Mouse (Mus musculus) intestine, embryonic 14.5 days (tissue): Measurements from ENCODE around the gene Ccdc7a. TPM values are rescaled to one million over a fixed set of nuclear protein-coding genes. Genes with fewer than 3 reads are reported as not detected.
"Not testable (repeated sequence)": the region's sequence is repeated elsewhere in the genome, so short reads cannot be mapped to it uniquely, and the experiment has no call there.

Experiments used
- ATAC-seq: fragments of 200-750 bp; cut with Nextera tagmentation; replicated peaks from 2 replicates; pipeline ENCODE4 v1.8.0; 2017; ENCODE audit warnings: low read depth, moderate number of reproducible peaks, moderate TSS enrichment, moderate library complexity; ENCODE audit not compliant: low FRiP score, low TSS enrichment
- DNase-seq: peaks from one replicate; pipeline ENCODE4 v3.0.0-alpha.2; 2018; ENCODE audit warnings: low spot score
- H3K27ac ChIP-seq: fragments of 300-500 bp; sonication (generic); 2 replicates; pipeline ENCODE4 v1.5.1; 2014; ENCODE audit warnings: low read depth, mild to moderate bottlenecking, control low read depth
- H3K27me3 ChIP-seq: fragments of 300-500 bp; sonication (generic); replicated peaks from 2 replicates; pipeline ENCODE4 v1.6.1; 2014; ENCODE audit warnings: low read length, control low read depth; ENCODE audit not compliant: control insufficient read depth, insufficient read depth
- H3K36me3 ChIP-seq: fragments of 300-500 bp; sonication (generic); 2 replicates; pipeline ENCODE4 v1.6.1; 2014; ENCODE audit warnings: low read length, control low read depth; ENCODE audit not compliant: control insufficient read depth, insufficient read depth
- H3K4me1 ChIP-seq: fragments of 300-500 bp; sonication (generic); replicated peaks from 2 replicates; pipeline ENCODE4 v1.6.1; 2014; ENCODE audit warnings: low read length, control low read depth, mixed read lengths; ENCODE audit not compliant: control insufficient read depth, insufficient read depth
- H3K4me2 ChIP-seq: fragments of 300-500 bp; sonication (generic); 2 replicates; pipeline ENCODE4 v1.6.1; 2014; ENCODE audit warnings: low read length
- H3K4me3 ChIP-seq: fragments of 300-500 bp; sonication (generic); 2 replicates; pipeline ENCODE4 v1.5.1; 2014; ENCODE audit warnings: low read depth, low read length, control low read depth, mixed read lengths
- H3K9ac ChIP-seq: fragments of 300-500 bp; sonication (generic); 2 replicates; pipeline ENCODE4 v1.6.1; 2014; ENCODE audit warnings: mild to moderate bottlenecking, low read length
- H3K9me3 ChIP-seq: fragments of 300-500 bp; sonication (generic); 2 replicates; pipeline ENCODE4 v1.6.1; 2016; ENCODE audit warnings: low read length, control low read depth; ENCODE audit not compliant: control insufficient read depth
- whole genome bisulfite sequencing: fragments of 180-500 bp; shearing (Covaris S2); extraction: QIAGEN DNeasy Blood & Tissue Kit; methylation state at CpG from one replicate; pipeline ENCODE4 v1.1.7; 2014; 5-methylcytosine and 5-hydroxymethylcytosine counted together
- polyA plus RNA-seq: library from polyadenylated mRNA; unstranded; fragments of >200 nt; fragmentation: Nextera tagmentation; extraction: Ambion mirVana; gene quantifications from 2 replicates; pipeline ENCODE4 v1.2.1, GENCODE M21; 2014

Gene Ccdc7a
- 0.22 and 0.27 TPM in 2 replicates for polyA plus RNA-seq

DNA sequence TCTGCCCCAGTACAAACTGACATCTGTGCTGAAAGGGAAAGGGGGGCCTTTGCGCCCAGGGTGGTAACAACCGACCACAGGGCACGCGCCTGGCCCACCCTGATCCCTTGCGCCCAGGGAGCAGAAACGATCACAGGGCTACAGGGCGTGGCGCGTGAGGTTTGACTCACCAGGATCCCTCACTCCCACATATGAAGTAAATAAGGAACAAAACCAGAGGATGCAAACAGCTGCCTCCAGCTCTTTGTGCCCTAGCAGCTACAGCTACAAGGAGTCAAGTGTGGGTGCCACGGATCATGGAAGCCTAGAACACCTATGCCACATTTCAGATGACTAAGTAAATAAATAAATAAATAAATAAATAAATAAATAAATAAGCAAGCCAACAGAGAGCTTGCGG, at the start of gene Ccdc7a:
Ccdc7a (minus strand) TSS at position 101 of the 400 bp plus-strand sequence.
- not testable (repeated sequence) for H3K27me3 ChIP-seq, H3K9ac ChIP-seq, H3K4me2 ChIP-seq, ATAC-seq, H3K4me1 ChIP-seq, H3K9me3 ChIP-seq, H3K27ac ChIP-seq, DNase-seq, H3K4me3 ChIP-seq, H3K36me3 ChIP-seq
- 85% methylated on average over 2 of the region's 11 CpGs for WGBS

DNA sequence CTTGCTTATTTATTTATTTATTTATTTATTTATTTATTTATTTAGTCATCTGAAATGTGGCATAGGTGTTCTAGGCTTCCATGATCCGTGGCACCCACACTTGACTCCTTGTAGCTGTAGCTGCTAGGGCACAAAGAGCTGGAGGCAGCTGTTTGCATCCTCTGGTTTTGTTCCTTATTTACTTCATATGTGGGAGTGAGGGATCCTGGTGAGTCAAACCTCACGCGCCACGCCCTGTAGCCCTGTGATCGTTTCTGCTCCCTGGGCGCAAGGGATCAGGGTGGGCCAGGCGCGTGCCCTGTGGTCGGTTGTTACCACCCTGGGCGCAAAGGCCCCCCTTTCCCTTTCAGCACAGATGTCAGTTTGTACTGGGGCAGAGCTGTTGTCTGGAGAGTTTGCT, 1.5 kb upstream of the Ccdc7a start, which contains the start of gene Ccdc7b:
Ccdc7b (plus strand) TSS at position 301 of the 400 bp plus-strand sequence.
- ATAC-seq: not testable (repeated sequence)
- 100% methylated on average over 1 of the region's 10 CpGs for WGBS

DNA sequence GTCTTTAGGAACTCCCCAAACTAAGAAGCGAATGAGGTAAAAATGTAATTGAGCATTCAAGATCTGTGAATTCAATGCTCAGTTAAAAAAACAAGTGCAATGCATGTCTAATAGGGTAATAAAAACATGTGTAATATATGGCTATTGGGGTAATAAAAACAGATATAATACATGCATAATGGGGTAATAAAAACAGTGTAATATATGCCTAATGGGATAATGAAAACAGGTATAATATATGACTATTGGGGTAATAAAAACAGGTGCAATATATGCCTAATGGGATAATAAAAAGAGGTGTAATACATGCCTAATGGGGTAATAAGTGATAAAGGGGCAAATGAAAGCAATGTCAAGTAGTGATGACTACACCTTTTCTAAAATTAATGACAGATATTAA, 73.9 kb downstream of the Ccdc7a start:
- H3K9me3 ChIP-seq: no peaks in the 10 kb centered on the region
- H3K4me2 ChIP-seq: no peak overlapping the region
- 70% methylated on average over 1 of the region's 1 CpGs for WGBS
- DNase-seq (no peak), ATAC-seq (no peak)
- H3K4me3 ChIP-seq: no peak overlapping the region
- H3K9ac ChIP-seq: no peak overlapping the region
- no peaks in the 10 kb centered on the region for H3K4me1 ChIP-seq
- H3K27ac ChIP-seq: no peak overlapping the region
- no peaks in the 10 kb centered on the region for H3K36me3 ChIP-seq
- H3K27me3 ChIP-seq: no peaks in the 10 kb centered on the region

More for the DNA sequence above, 1.5 kb upstream of the Ccdc7a start, which contains the start of gene Ccdc7b:
- H3K4me2 ChIP-seq, DNase-seq, H3K4me1 ChIP-seq, H3K9ac ChIP-seq, H3K9me3 ChIP-seq, H3K4me3 ChIP-seq, H3K36me3 ChIP-seq, H3K27ac ChIP-seq, H3K27me3 ChIP-seq: not testable (repeated sequence)

DNA sequence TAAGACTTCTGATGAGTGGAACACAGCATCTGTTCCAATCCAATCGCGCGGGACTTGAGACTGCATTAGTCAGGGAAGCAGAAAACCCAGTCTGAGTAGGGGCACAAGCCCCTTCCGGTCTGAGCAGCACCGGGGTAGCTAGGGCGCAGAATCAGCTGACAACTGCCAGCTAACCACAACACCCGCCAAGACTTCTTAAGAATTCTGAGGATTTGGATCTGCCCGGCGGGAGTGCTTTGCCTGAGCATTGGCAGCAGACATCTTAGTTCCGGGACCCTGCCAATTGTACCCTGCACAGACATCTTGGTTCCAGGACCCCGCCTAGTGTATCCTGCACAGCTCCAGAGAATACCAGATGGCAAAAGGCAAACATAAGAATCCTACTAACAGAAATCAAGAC, 116.4 kb downstream of the Ccdc7a start:
- WGBS: 83% methylated on average over 11 of the region's 11 CpGs
- not testable (repeated sequence) for ATAC-seq, DNase-seq, H3K4me1 ChIP-seq, H3K9ac ChIP-seq, H3K27me3 ChIP-seq, H3K4me2 ChIP-seq, H3K4me3 ChIP-seq, H3K36me3 ChIP-seq, H3K27ac ChIP-seq, H3K9me3 ChIP-seq

DNA sequence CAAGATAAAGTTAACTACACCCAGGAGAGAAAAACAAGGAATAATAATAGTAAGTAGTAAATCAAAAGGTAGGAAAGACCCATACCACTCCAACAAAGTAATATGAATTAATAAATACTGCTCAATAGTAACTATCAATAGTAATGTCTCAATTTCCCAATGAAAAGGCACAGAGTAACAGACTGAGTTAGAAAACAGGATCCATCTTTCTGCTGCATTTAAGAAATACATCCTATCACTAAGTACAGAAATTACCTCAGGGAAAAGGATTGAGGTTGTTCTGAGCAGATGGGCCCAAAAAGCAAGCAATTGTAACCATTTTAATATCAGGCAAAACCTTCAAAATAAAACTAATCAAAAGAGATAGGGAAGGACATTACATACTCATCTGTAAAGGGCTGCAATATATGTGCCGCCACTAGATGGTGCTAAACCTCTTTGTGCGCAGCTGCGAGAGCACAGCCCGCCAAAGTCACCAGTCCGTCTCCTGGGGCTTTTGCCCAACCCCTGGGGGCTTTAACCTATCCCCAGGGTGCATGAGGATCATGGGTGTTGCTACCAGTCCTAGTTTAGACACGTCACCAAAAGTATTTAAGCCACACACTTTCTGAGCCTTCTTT, 124.2 kb downstream of the Ccdc7a start:
- H3K36me3 ChIP-seq, DNase-seq, H3K9me3 ChIP-seq, H3K27me3 ChIP-seq, H3K4me1 ChIP-seq, H3K9ac ChIP-seq, H3K27ac ChIP-seq, H3K4me3 ChIP-seq: not testable (repeated sequence)
- peak overlapping the region; percentile 38 for H3K4me2 ChIP-seq
- peak; percentile 71 for ATAC-seq
- under 1% methylated on average over 6 of the region's 6 CpGs for WGBS

DNA sequence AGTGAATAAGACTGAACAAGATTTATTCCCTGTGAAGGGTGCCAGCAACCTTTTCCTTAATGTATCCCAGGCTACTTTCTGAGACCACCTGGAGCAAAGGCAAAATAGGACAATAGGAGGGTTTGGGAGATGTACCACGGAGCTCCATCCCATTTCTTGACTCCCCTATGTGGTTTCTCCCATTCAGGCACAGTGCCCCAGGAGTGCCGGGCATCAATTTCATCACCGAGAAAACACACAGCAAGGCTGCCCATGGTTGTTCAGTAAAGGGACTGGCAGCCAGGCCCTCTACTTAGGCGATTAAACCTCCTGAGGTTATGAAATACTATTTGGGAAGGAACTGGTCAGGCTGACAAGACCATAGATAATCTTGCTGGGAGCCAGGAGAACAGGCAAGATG, 131.9 kb downstream of the Ccdc7a start:
- no peak for DNase-seq

DNA sequence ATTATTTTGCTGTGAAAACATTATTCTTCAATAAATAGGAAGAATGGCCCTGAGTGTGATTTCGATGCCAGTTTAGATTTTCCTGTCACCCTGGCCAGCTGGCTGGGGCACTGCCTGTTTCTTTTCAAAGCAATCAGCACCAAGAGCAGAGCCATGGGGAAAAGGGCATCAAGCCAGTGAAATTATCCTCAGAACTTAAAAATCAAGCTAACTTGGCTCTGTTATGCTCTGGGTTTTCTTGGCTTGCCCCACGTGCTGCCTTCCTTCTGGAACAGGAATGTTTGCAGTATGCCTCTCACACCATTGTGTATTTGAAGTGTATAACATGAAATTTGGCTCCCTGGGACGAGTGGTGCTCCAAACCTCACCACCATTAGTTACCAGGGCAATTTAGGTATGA, 182.6 kb downstream of the Ccdc7a start:
- no peaks in the 10 kb centered on the region for H3K27me3 ChIP-seq
- no peaks in the 10 kb centered on the region for H3K9me3 ChIP-seq
- no peaks in the 10 kb centered on the region for H3K36me3 ChIP-seq
- DNase-seq (no peak), ATAC-seq (no peak)
- H3K4me3 ChIP-seq: no peak overlapping the region
- H3K4me2 ChIP-seq: no peak overlapping the region
- no peak overlapping the region for H3K27ac ChIP-seq
- no peak overlapping the region for H3K9ac ChIP-seq
- no peaks in the 10 kb centered on the region for H3K4me1 ChIP-seq
- 55% methylated on average over 3 of the region's 3 CpGs for WGBS

More for the DNA sequence above, 131.9 kb downstream of the Ccdc7a start:
- Histone ChIP-seq H3K4me3 (no peak overlapping the region), H3K9ac (no peak overlapping the region), H3K27ac (no peak overlapping the region), H3K36me3 (no peaks in the 10 kb centered on the region), H3K9me3 (no peaks in the 10 kb centered on the region), H3K27me3 (no peaks in the 10 kb centered on the region), H3K4me1 (no peaks in the 10 kb centered on the region), H3K4me2 (no peak overlapping the region)
- ATAC-seq: no peak
- 60% methylated on average over 4 of the region's 4 CpGs for WGBS

DNA sequence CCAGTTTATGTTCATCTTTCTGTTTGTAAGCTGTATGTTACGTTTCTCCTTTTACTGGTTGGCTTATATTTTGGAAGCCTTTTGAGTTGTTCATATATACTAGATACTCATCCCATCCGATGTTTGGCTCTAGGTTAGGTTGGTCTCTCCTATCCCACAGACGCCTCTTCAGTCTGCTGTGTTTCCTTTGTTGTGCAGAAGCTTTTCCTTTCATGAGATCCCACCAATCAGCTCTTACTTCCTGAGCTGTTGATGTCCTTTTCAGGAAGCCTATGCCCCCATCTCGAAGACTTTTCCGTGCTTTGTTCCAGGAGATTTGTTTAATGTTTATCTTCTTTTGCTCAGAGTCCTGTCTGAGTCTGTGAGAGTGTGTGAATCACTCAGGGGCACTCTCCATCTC, 221.6 kb downstream of the Ccdc7a start:
- DNase-seq (no peak), ATAC-seq (no peak)
- Histone ChIP-seq H3K27ac (no peak overlapping the region), H3K4me1 (no peaks in the 10 kb centered on the region), H3K9ac (no peak overlapping the region), H3K27me3 (no peaks in the 10 kb centered on the region), H3K4me2 (no peak overlapping the region), H3K9me3 (no peaks in the 10 kb centered on the region), H3K36me3 (no peaks in the 10 kb centered on the region), H3K4me3 (no peak overlapping the region)
- WGBS: 47% methylated on average over 5 of the region's 5 CpGs

DNA sequence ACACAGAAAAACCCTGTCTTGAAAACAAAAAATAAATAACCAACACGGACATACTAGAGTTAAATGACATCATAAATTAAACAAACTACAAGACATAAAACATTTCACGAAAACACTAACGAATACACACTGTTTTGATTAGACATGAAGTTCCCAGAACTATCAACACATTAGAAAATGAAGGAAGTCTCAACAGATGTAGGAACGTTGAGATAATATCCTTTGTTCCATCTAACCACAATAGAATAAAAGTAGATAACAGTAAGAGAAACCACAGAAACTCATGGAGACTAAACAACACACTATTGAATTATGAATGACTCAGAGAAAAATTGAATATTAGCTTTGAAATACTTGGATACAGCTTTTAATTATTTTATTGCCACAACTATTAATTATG, 252.8 kb downstream of the Ccdc7a start:
- no peak for ATAC-seq
- Histone ChIP-seq H3K27ac (no peak overlapping the region), H3K4me2 (no peak overlapping the region), H3K27me3 (no peaks in the 10 kb centered on the region), H3K9me3 (no peaks in the 10 kb centered on the region), H3K36me3 (no peaks in the 10 kb centered on the region), H3K4me3 (no peak overlapping the region), H3K4me1 (no peaks in the 10 kb centered on the region), H3K9ac (no peak overlapping the region)
- DNase-seq: no peak
- WGBS: 69% methylated on average over 4 of the region's 4 CpGs
